Mouse (Mus musculus) cortical plate, adult 2 months (tissue): ENCODE measurements around the gene Mad1l1.

ENCODE experiments used
- CTCF ChIP-seq: fragments of 200-500 bp; IDR thresholded peaks from 2 replicates; pipeline ENCODE4 v1.5.1; 2011; ENCODE audit warnings: mild to moderate bottlenecking, control low read depth, low read length; ENCODE audit not compliant: insufficient read depth; ENCODE audit errors: extremely low read depth
- POLR2A ChIP-seq: fragments of 200-500 bp; IDR thresholded peaks from 2 replicates; pipeline ENCODE4 v1.6.1; 2011; ENCODE audit warnings: mild to moderate bottlenecking, low read length, control low read depth; ENCODE audit not compliant: insufficient read depth; ENCODE audit errors: extremely low read depth

GRCm38 (mm10) chr5:140219252-140219651 is 102.1 kb downstream of the Mad1l1 start:
- no peak for TF ChIP-seq CTCF
- no peak for TF ChIP-seq POLR2A
